Mouse (Mus musculus) retina, adult 2 months (tissue): Measurements from ENCODE around the gene Zdhhc8.
"Not testable (repeated sequence)": the region's sequence is repeated elsewhere in the genome, so short reads cannot be mapped to it uniquely, and the experiment has no call there.

Experiments
- DNase-seq: peaks from one replicate; pipeline ENCODE4 v3.0.0-alpha.2; 2012; ENCODE audit warnings: low read depth, low spot score

Gene Zdhhc8

GRCm38 (mm10) chr16:18197881-18198280 is 37.1 kb downstream of the Zdhhc8 start:
- DNase-seq: no peak

- DNase-seq: not testable (repeated sequence)
Observed at GRCm38 (mm10) chr16:18195561-18195960, 39.4 kb downstream of the Zdhhc8 start.

- DNase-seq: no peak
Observed at GRCm38 (mm10) chr16:18195068-18195467, 39.9 kb downstream of the Zdhhc8 start.

- no peak for DNase-seq
Observed at GRCm38 (mm10) chr16:18194208-18194985, 40.5 kb downstream of the Zdhhc8 start.

GRCm38 (mm10) chr16:18191006-18191405 is 43.9 kb downstream of the Zdhhc8 start:
- DNase-seq: no peak

- DNase-seq: no peak
Observed at GRCm38 (mm10) chr16:18187221-18187620, 47.7 kb downstream of the Zdhhc8 start.

GRCm38 (mm10) chr16:18186798-18187197 is 48.1 kb downstream of the Zdhhc8 start:
- no peak for DNase-seq

- no peak for DNase-seq
Observed at GRCm38 (mm10) chr16:18185715-18186449, 49.1 kb downstream of the Zdhhc8 start.

- DNase-seq: no peak
Observed at GRCm38 (mm10) chr16:18182766-18183165, 52.2 kb downstream of the Zdhhc8 start.

GRCm38 (mm10) chr16:18181398-18181797 is 53.5 kb downstream of the Zdhhc8 start:
- no peak for DNase-seq

- DNase-seq: peak; percentile 63
Observed at GRCm38 (mm10) chr16:18179591-18179990, 55.3 kb downstream of the Zdhhc8 start.

GRCm38 (mm10) chr16:18176758-18177157 is 58.2 kb downstream of the Zdhhc8 start:
- DNase-seq: no peak

- no peak for DNase-seq
Observed at GRCm38 (mm10) chr16:18175817-18176541, 59.0 kb downstream of the Zdhhc8 start.

- no peak for DNase-seq
Observed at GRCm38 (mm10) chr16:18173788-18174187, 61.1 kb downstream of the Zdhhc8 start.

- no peak for DNase-seq
Observed at GRCm38 (mm10) chr16:18173231-18173630, 61.7 kb downstream of the Zdhhc8 start.

GRCm38 (mm10) chr16:18172266-18172855 is 62.6 kb downstream of the Zdhhc8 start:
- peak; percentile 41 for DNase-seq
